Mouse (Mus musculus) hindbrain, embryonic 14.5 days (tissue): ENCODE results near the gene Pcgf2. TPM values are rescaled to one million over a fixed set of nuclear protein-coding genes. Genes with fewer than 3 reads are reported as not detected.
"Not testable (repeated sequence)": the region's sequence is repeated elsewhere in the genome, so short reads cannot be mapped to it uniquely, and the experiment has no call there.

ENCODE experiments used
- ATAC-seq: fragments of 200-750 bp; cut with Nextera tagmentation; 2 replicates; pipeline ENCODE4 v1.8.0; 2017; ENCODE audit warnings: moderate number of reproducible peaks, mild to moderate bottlenecking, moderate TSS enrichment, moderate library complexity; ENCODE audit not compliant: low FRiP score
- DNase-seq: peaks from one replicate; pipeline ENCODE4 v3.0.0-alpha.2; 2015; ENCODE audit warnings: low spot score
- H3K27ac ChIP-seq: fragments of 300-500 bp; sonication (generic); 2 replicates; pipeline ENCODE4 v1.5.1; 2014; ENCODE audit warnings: mild to moderate bottlenecking, moderate library complexity
- H3K27me3 ChIP-seq: fragments of 300-500 bp; sonication (generic); 2 replicates; pipeline ENCODE4 v1.6.1; 2014; ENCODE audit warnings: mild to moderate bottlenecking, low read length, mixed read lengths; ENCODE audit not compliant: control insufficient read depth, insufficient read depth
- H3K36me3 ChIP-seq: fragments of 300-500 bp; sonication (generic); replicated peaks from 2 replicates; pipeline ENCODE4 v1.6.1; 2014; ENCODE audit not compliant: control insufficient read depth, insufficient read depth
- H3K4me1 ChIP-seq: fragments of 300-500 bp; sonication (generic); replicated peaks from 2 replicates; pipeline ENCODE4 v1.6.1; 2014; ENCODE audit warnings: antibody characterized with exemption, low read length, mixed read lengths; ENCODE audit not compliant: control insufficient read depth, insufficient read depth
- H3K4me2 ChIP-seq: fragments of 300-500 bp; sonication (generic); replicated peaks from 2 replicates; pipeline ENCODE4 v1.6.1; 2014; ENCODE audit warnings: mild to moderate bottlenecking, moderate library complexity
- H3K4me3 ChIP-seq: fragments of 300-500 bp; sonication (generic); replicated peaks from 2 replicates; pipeline ENCODE4 v1.5.1; 2014; ENCODE audit warnings: mild to moderate bottlenecking, low read length
- H3K9ac ChIP-seq: fragments of 300-500 bp; sonication (generic); 2 replicates; pipeline ENCODE4 v1.6.1; 2014
- H3K9me3 ChIP-seq: fragments of 300-500 bp; sonication (generic); 2 replicates; pipeline ENCODE4 v1.6.1; 2016; ENCODE audit warnings: low read length; ENCODE audit not compliant: control insufficient read depth
- WGBS: fragments of 180-500 bp; shearing (Covaris S2); extraction: QIAGEN DNeasy Blood & Tissue Kit; methylation state at CpG from one replicate; pipeline ENCODE4 v1.1.7; 2014; 5-methylcytosine and 5-hydroxymethylcytosine counted together
- polyA plus RNA-seq: library from polyadenylated mRNA; unstranded; fragments of >200 nt; fragmentation: Nextera tagmentation; extraction: Ambion mirVana; gene quantifications from 2 replicates; pipeline ENCODE4 v1.2.1, GENCODE M21; 2014

Pcgf2 gene
- polyA plus RNA-seq, 1 experiment from 2014 or later, result 23.4 TPM

- H3K27ac ChIP-seq, result 0 out of 2 replicates have a peak overlapping the region, but pooled peaks have one; percentile 14
- peaks cover 32% of the 10 kb centered on the region for H3K4me1 ChIP-seq
- H3K36me3 ChIP-seq, result no peaks in the 10 kb centered on the region
- ATAC-seq, result no peak
- H3K9me3 ChIP-seq, result no peaks in the 10 kb centered on the region
- no peak overlapping the region for H3K9ac ChIP-seq
- no peak overlapping the region for H3K4me2 ChIP-seq
- WGBS, result 45% methylated on average over 7 of the region's 7 CpGs
- DNase-seq, result no peak
- H3K4me3 ChIP-seq, result no peak overlapping the region
- no peaks in the 10 kb centered on the region for H3K27me3 ChIP-seq
Observed at GRCm38 (mm10) chr11:97740190-97740589, 39.9 kb upstream of the Pcgf2 start.

- H3K4me2 ChIP-seq, result no peak overlapping the region
- H3K27ac ChIP-seq, result no peak overlapping the region
- H3K9ac ChIP-seq, result no peak overlapping the region
- no peak overlapping the region for H3K4me3 ChIP-seq
- H3K36me3 ChIP-seq, result no peaks in the 10 kb centered on the region
- WGBS, result 91% methylated on average over 3 of the region's 3 CpGs
- no peaks in the 10 kb centered on the region for H3K9me3 ChIP-seq
- peaks cover 32% of the 10 kb centered on the region for H3K4me1 ChIP-seq
- no peak for DNase-seq
- H3K27me3 ChIP-seq, result no peaks in the 10 kb centered on the region
- ATAC-seq, result no peak
Observed at GRCm38 (mm10) chr11:97739155-97739554, 38.9 kb upstream of the Pcgf2 start.

GRCm38 (mm10) chr11:97738703-97739102, 38.4 kb upstream of the Pcgf2 start:
- no peaks in the 10 kb centered on the region for H3K9me3 ChIP-seq
- no peak overlapping the region for H3K9ac ChIP-seq
- H3K4me2 ChIP-seq, result no peak overlapping the region
- WGBS, result 66% methylated on average over 6 of the region's 6 CpGs
- DNase-seq (no peak), ATAC-seq (no peak)
- no peaks in the 10 kb centered on the region for H3K36me3 ChIP-seq
- peaks cover 31% of the 10 kb centered on the region for H3K4me1 ChIP-seq
- no peak overlapping the region for H3K27ac ChIP-seq
- H3K27me3 ChIP-seq, result no peaks in the 10 kb centered on the region
- no peak overlapping the region for H3K4me3 ChIP-seq

- Histone ChIP-seq H3K9me3 (no peaks in the 10 kb centered on the region), H3K27ac (no peak overlapping the region), H3K36me3 (no peaks in the 10 kb centered on the region; the same call in 1 of the 2 replicates), H3K27me3 (no peaks in the 10 kb centered on the region), H3K4me1 (peaks cover 20% of the 10 kb centered on the region), H3K9ac (no peak overlapping the region), H3K4me3 (no peak overlapping the region), H3K4me2 (no peak overlapping the region)
- WGBS, result 61% methylated on average over 4 of the region's 4 CpGs
- no peak for DNase-seq
- no peak for ATAC-seq
Observed at GRCm38 (mm10) chr11:97737600-97737999, 37.3 kb upstream of the Pcgf2 start.

- H3K27ac ChIP-seq, result no peak overlapping the region
- H3K27me3 ChIP-seq, result no peaks in the 10 kb centered on the region
- H3K36me3 ChIP-seq, result peaks cover 7% of the 10 kb centered on the region
- DNase-seq, result no peak
- H3K4me2 ChIP-seq, result no peak overlapping the region
- no peak for ATAC-seq
- H3K9ac ChIP-seq, result no peak overlapping the region
- H3K9me3 ChIP-seq, result no peaks in the 10 kb centered on the region
- no peak overlapping the region for H3K4me3 ChIP-seq
- WGBS, result 94% methylated on average over 5 of the region's 5 CpGs
- H3K4me1 ChIP-seq, result peaks cover 12% of the 10 kb centered on the region; the same call in 1 of the 2 replicates
Observed at GRCm38 (mm10) chr11:97736645-97737044, 36.3 kb upstream of the Pcgf2 start.

- WGBS, result 89% methylated on average over 5 of the region's 5 CpGs
- H3K36me3 ChIP-seq, result peaks cover 23% of the 10 kb centered on the region
- H3K27me3 ChIP-seq, H3K4me1 ChIP-seq, H3K4me3 ChIP-seq, ATAC-seq, H3K9ac ChIP-seq, H3K9me3 ChIP-seq, DNase-seq, H3K27ac ChIP-seq, H3K4me2 ChIP-seq: not testable (repeated sequence)
Observed at GRCm38 (mm10) chr11:97734810-97735209, 34.5 kb upstream of the Pcgf2 start.

GRCm38 (mm10) chr11:97733689-97734088, 33.4 kb upstream of the Pcgf2 start:
- H3K9me3 ChIP-seq, result no peaks in the 10 kb centered on the region
- ATAC-seq, result no peak
- DNase-seq, result no peak
- H3K27ac ChIP-seq, result no peak overlapping the region
- H3K9ac ChIP-seq, result no peak overlapping the region
- H3K4me1 ChIP-seq, result no peaks in the 10 kb centered on the region
- no peaks in the 10 kb centered on the region for H3K27me3 ChIP-seq
- no peak overlapping the region for H3K4me2 ChIP-seq
- H3K36me3 ChIP-seq, result peaks cover 34% of the 10 kb centered on the region
- H3K4me3 ChIP-seq, result no peak overlapping the region
- WGBS, result 58% methylated on average over 10 of the region's 10 CpGs

GRCm38 (mm10) chr11:97728730-97729129, 28.4 kb upstream of the Pcgf2 start:
- no peak overlapping the region for H3K27ac ChIP-seq
- DNase-seq, result no peak
- no peak overlapping the region for H3K9ac ChIP-seq
- no peaks in the 10 kb centered on the region for H3K4me1 ChIP-seq
- 94% methylated on average over 7 of the region's 7 CpGs for WGBS
- no peaks in the 10 kb centered on the region for H3K9me3 ChIP-seq
- ATAC-seq, result no peak
- H3K4me2 ChIP-seq, result no peak overlapping the region
- no peak overlapping the region for H3K4me3 ChIP-seq
- no peaks in the 10 kb centered on the region for H3K27me3 ChIP-seq
- H3K36me3 ChIP-seq, result peaks cover 82% of the 10 kb centered on the region

GRCm38 (mm10) chr11:97728311-97728710, 28.0 kb upstream of the Pcgf2 start:
- Histone ChIP-seq H3K9me3 (no peaks in the 10 kb centered on the region), H3K4me1 (no peaks in the 10 kb centered on the region), H3K4me2 (no peak overlapping the region), H3K27me3 (no peaks in the 10 kb centered on the region), H3K27ac (no peak overlapping the region), H3K9ac (no peak overlapping the region), H3K4me3 (no peak overlapping the region), H3K36me3 (peaks cover 86% of the 10 kb centered on the region)
- WGBS, result 89% methylated on average over 7 of the region's 7 CpGs
- DNase-seq (no peak), ATAC-seq (no peak)

- no peaks in the 10 kb centered on the region for H3K4me1 ChIP-seq
- no peaks in the 10 kb centered on the region for H3K27me3 ChIP-seq
- H3K9ac ChIP-seq, result no peak overlapping the region
- WGBS, result 89% methylated on average over 7 of the region's 7 CpGs
- ATAC-seq (no peak), DNase-seq (no peak)
- no peak overlapping the region for H3K4me3 ChIP-seq
- H3K27ac ChIP-seq, result no peak overlapping the region
- H3K4me2 ChIP-seq, result no peak overlapping the region
- H3K36me3 ChIP-seq, result peaks cover 98% of the 10 kb centered on the region
- no peaks in the 10 kb centered on the region for H3K9me3 ChIP-seq
Observed at GRCm38 (mm10) chr11:97723709-97724108, 23.4 kb upstream of the Pcgf2 start.
